Mouse (Mus musculus): ENCODE results near the gene Kank2. TPM values are rescaled to one million over a fixed set of nuclear protein-coding genes. Genes with fewer than 3 reads are reported as not detected.

Gene Kank2
- polyA plus RNA-seq, 1 experiment from 2014 or later, result 5.0 TPM

GRCm38 (mm10) chr9:21723377-21724146 is 75.0 kb downstream of the Kank2 start, which contains the start of gene Ldlr:
TSS of gene Ldlr (plus strand) at chr9:21723483.
- H3K4me1 ChIP-seq, result peaks cover 70% of the 10 kb centered on the region
- H3K9ac ChIP-seq, result peak within 1 kb of the TSS; percentile 83
- H3K4me3 ChIP-seq, result peak within 1 kb of the TSS; percentile 82
- H3K4me2 ChIP-seq, result peak within 1 kb of the TSS; percentile 96
- no peaks in the 10 kb centered on the region for H3K27me3 ChIP-seq (replicated peaks)
- no peaks in the 10 kb centered on the region for H3K9me3 ChIP-seq (replicated peaks)
- under 1% methylated on average over 47 of the region's 47 CpGs for WGBS (ENCODE audit: insufficient replicate concordance)
- peak; percentile 82 for ATAC-seq
- H3K36me3 ChIP-seq, result peaks cover 28% of the 10 kb centered on the region
- H3K27ac ChIP-seq, result peak within 1 kb of the TSS; percentile 96

- no peak overlapping the region for H3K9ac ChIP-seq
- WGBS (ENCODE audit: insufficient replicate concordance), result 81% methylated on average over 2 of the region's 2 CpGs
- no peak for ATAC-seq
- H3K27ac ChIP-seq, result no peak overlapping the region
- H3K9me3 ChIP-seq (replicated peaks), result no peaks in the 10 kb centered on the region
- H3K27me3 ChIP-seq (replicated peaks), result no peaks in the 10 kb centered on the region
- peaks cover 55% of the 10 kb centered on the region for H3K4me1 ChIP-seq
- peaks cover 5% of the 10 kb centered on the region; the same call in 1 of the 2 replicates for H3K36me3 ChIP-seq
- no peak overlapping the region for H3K4me2 ChIP-seq
- H3K4me3 ChIP-seq, result no peak overlapping the region
These were observed 77.5 kb downstream of the Kank2 start for GRCm38 (mm10) chr9:21721036-21721435.

DNA sequence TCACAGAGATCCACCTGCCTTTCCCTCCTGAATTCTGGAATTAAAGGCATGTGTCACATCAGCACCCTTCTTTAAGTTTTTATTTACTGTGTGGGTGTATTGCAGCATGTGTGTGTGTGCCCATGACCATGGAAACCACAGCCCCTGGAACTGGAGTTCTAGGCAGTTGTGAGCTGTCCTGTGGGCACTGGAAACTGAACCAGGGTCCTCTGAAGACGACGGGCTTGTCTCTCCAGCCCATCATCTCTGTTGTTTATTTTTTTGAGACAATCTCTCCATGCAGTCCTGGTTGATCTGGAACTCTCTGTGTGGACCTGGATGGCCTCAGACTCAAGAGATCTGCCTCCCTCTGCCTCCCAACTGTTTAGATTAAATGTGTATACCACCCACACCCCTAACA is 81.5 kb downstream of the Kank2 start:
- no peaks in the 10 kb centered on the region for H3K27me3 ChIP-seq (replicated peaks)
- peak overlapping the region; percentile 49; the same call in 1 of the 2 replicates for H3K27ac ChIP-seq
- no peak overlapping the region for H3K9ac ChIP-seq
- peaks cover 39% of the 10 kb centered on the region for H3K4me1 ChIP-seq
- H3K4me3 ChIP-seq, result no peak overlapping the region
- H3K9me3 ChIP-seq (replicated peaks), result no peaks in the 10 kb centered on the region
- H3K4me2 ChIP-seq, result no peak overlapping the region
- no peak for ATAC-seq
- no peaks in the 10 kb centered on the region for H3K36me3 ChIP-seq
- 58% methylated on average over 2 of the region's 2 CpGs for WGBS (ENCODE audit: insufficient replicate concordance)

Small RNAs within 50 kb of the gene (microRNA-seq; reads per million reads assigned to microRNA genes)
- gene Mir7083, result 3.9 reads per million, percentile 5 among the genes with 10 or more reads in this experiment

Other genes with a start within 250 kb of the Kank2 start
- gene Timm29, start 206.0 kb downstream of the Kank2 start, polyA plus RNA-seq (2016; fragmentation: Nextera tagmentation; extraction: Ambion mirVana), result 31.6 and 32.8 TPM in 2 replicates
- 10.0 and 10.5 TPM in 2 replicates for gene Yipf2, start 205.9 kb downstream of the Kank2 start, polyA plus RNA-seq (2016; fragmentation: Nextera tagmentation; extraction: Ambion mirVana)
- gene Smarca4, start 182.6 kb downstream of the Kank2 start, polyA plus RNA-seq (2016; fragmentation: Nextera tagmentation; extraction: Ambion mirVana), result 47.0 and 47.2 TPM in 2 replicates
- gene Ldlr, start 75.3 kb downstream of the Kank2 start, polyA plus RNA-seq (2016; fragmentation: Nextera tagmentation; extraction: Ambion mirVana), result 31.1 and 32.9 TPM in 2 replicates
- gene Spc24, start 38.4 kb downstream of the Kank2 start, polyA plus RNA-seq (2016; fragmentation: Nextera tagmentation; extraction: Ambion mirVana), result 112 and 114 TPM in 2 replicates
- gene Angptl8, start 36.8 kb upstream of the Kank2 start, polyA plus RNA-seq (2016; fragmentation: Nextera tagmentation; extraction: Ambion mirVana), result 13.4 and 14.1 TPM in 2 replicates
- 8.4 and 8.7 TPM in 2 replicates for gene Dock6, start 53.9 kb upstream of the Kank2 start, polyA plus RNA-seq (2016; fragmentation: Nextera tagmentation; extraction: Ambion mirVana)
- 6.5 TPM in 2 replicates for gene Rab3d, start 119.4 kb upstream of the Kank2 start, polyA plus RNA-seq (2016; fragmentation: Nextera tagmentation; extraction: Ambion mirVana)
- gene Ccdc159, start 128.7 kb upstream of the Kank2 start, polyA plus RNA-seq (2016; fragmentation: Nextera tagmentation; extraction: Ambion mirVana), result 1.3 and 2.2 TPM in 2 replicates
- 39.9 and 41.8 TPM in 2 replicates for gene Tmem205, start 128.8 kb upstream of the Kank2 start, polyA plus RNA-seq (2016; fragmentation: Nextera tagmentation; extraction: Ambion mirVana)
- gene Plppr2, start 138.3 kb upstream of the Kank2 start, polyA plus RNA-seq (2016; fragmentation: Nextera tagmentation; extraction: Ambion mirVana), result 2.3 and 3.1 TPM in 2 replicates
- gene Swsap1, start 157.0 kb upstream of the Kank2 start, polyA plus RNA-seq (2016; fragmentation: Nextera tagmentation; extraction: Ambion mirVana), result 2.8 and 3.0 TPM in 2 replicates
- 155 and 158 TPM in 2 replicates for gene Epor, start 164.8 kb upstream of the Kank2 start, polyA plus RNA-seq (2016; fragmentation: Nextera tagmentation; extraction: Ambion mirVana)
- gene Rgl3, start 190.7 kb upstream of the Kank2 start, polyA plus RNA-seq (2016; fragmentation: Nextera tagmentation; extraction: Ambion mirVana), result 0.20 and 0.46 TPM in 2 replicates
- 0.12 TPM in 1 of 2 replicates, not detected in the other for gene Ccdc151, start 203.9 kb upstream of the Kank2 start, polyA plus RNA-seq (2016; fragmentation: Nextera tagmentation; extraction: Ambion mirVana)
- 65.0 and 68.5 TPM in 2 replicates for gene Prkcsh, start 204.1 kb upstream of the Kank2 start, polyA plus RNA-seq (2016; fragmentation: Nextera tagmentation; extraction: Ambion mirVana)

Data from liver, embryonic 12.5 days (tissue).